Mouse (Mus musculus): ENCODE data around the gene Bod1.

- TF ChIP-seq CTCF (IDR thresholded peaks at IDR 0.05) (no peak), EP300 (IDR thresholded peaks at IDR 0.05; ENCODE audit: insufficient read depth, low read depth, low read length) (no peak)
Measured at GRCm38 (mm10) chr11:31719090-31719489, 47.4 kb upstream of the Bod1 start.
